Mouse (Mus musculus) common myeloid progenitor, adult 5-6 weeks (primary cell): Measurements from ENCODE around the gene Ntrk3. TPM values are rescaled to one million over a fixed set of nuclear protein-coding genes. Genes with fewer than 3 reads are reported as not detected.

Experiments used
- ATAC-seq: replicated peaks from 2 replicates; pipeline ENCODE4 v1.8.0; 2016; ENCODE audit warnings: low read depth, mild to moderate bottlenecking, moderate TSS enrichment, inconsistent platforms; ENCODE audit not compliant: poor library complexity, severe bottlenecking
- total RNA-seq: library from RNA; stranded (forward); fragments of 200-1000, 187-1606 nt; gene quantifications from 2 replicates; pipeline ENCODE4 v1.2.3, GENCODE M21; 2017

Ntrk3 gene
- total RNA-seq, 1 experiment from 2014 or later = not detected

- no peak for ATAC-seq
These were observed 470.3 kb downstream of the Ntrk3 start for GRCm38 (mm10) chr7:78267461-78268007.

GRCm38 (mm10) chr7:78264432-78265002, 473.3 kb downstream of the Ntrk3 start:
- no peak for ATAC-seq

- ATAC-seq = no peak
These were observed 476.2 kb downstream of the Ntrk3 start for GRCm38 (mm10) chr7:78261420-78262125.

DNA sequence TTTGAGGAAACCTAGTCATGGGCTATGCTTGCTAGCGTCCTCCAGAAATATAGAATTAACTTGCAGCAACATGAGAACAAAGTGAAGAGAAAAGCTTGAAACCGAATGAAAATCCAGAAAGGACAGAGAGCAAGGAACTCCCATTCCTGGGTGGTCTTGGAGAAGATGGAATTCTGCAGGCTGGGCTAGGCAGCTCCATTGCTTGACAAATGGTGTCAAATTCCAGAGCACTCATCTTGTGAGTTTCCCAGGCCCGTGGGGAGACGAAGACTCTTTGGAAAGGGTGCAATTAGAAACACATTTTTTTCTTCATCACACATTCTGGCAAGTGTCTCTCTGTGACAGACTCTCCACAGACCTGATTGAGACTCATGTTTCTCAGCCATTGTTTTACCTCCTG, 479.7 kb downstream of the Ntrk3 start:
- no peak for ATAC-seq

- ATAC-seq = no peak
These were observed 483.9 kb downstream of the Ntrk3 start for GRCm38 (mm10) chr7:78253777-78254385.

- no peak for ATAC-seq
These were observed 489.6 kb downstream of the Ntrk3 start for GRCm38 (mm10) chr7:78248119-78248642.

GRCm38 (mm10) chr7:78239012-78239411, 498.8 kb downstream of the Ntrk3 start:
- ATAC-seq = no peak

DNA sequence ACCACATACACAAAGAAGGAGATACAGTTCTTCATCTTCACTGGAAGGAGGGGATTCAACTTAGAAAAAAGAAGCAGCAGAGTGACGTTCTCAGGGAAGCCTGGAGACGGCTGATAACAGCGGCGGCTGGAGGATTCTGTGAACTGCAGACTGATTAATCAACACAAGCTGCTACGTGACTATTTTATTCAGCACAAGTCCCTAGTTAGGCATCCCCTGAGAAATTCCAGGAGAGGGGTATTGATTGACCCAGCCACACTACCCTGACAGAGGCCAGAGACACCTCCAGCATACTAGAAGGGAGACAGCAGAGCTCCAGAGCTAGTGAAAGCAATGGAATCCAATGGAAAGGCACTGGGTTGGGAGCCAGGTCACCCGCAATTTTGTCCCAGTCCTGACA, 516.1 kb downstream of the Ntrk3 start:
- no peak for ATAC-seq

DNA sequence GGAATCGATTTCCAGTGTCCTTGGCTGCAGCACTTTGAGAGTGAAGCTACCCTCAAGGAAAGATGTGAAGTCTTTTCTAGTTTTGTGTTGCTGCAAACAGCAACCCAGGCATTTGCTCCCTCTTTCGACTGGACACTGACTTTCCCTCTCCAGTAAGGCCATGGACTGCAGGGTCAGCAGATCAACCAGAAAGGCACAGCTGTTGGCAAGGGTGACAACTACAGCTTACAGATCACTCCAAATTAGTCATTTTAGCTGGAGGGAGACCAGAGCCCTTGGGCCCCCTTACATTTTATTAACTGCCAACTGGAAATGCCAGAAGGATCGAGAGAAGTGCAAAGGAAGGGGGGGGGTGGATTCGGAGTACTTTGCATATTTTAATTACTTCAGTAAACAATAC, 516.9 kb downstream of the Ntrk3 start:
- no peak for ATAC-seq

DNA sequence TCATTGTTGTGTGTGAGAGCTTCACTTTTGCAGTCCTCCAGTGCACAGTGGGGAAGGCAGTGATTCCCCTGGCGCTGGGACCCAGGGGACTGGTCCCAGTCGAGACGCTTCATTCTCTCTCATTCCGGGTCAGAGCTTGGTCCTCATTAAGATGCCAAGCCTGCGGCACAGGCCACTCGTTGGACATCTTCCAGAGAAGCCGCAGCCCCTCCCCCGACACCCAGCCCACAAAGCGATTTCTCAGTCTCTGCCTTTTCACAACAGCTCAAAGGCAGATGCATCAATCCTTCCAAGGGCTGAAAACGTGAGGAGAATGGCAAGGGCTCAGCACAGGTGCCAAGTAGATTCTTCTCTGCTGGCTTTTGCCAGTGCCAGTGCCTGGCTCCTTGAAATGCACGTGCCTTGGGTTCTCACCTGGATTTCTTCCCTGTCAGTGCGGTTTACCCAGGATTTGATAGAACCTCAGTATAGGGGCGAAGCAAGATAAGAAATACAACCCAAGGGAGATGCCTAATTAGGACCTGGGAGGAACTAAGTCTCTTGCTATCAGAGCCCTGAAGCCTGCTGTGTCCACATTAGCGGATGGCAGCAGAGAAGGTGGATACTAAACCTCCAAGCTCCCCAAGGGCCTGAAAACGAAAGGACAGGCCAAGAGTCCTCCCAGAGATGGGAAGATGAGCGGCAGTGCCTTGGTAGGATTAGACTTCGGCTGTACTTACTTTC, 546.7 kb downstream of the Ntrk3 start:
- no peak for ATAC-seq

GRCm38 (mm10) chr7:78185578-78185977, 552.2 kb downstream of the Ntrk3 start:
- ATAC-seq = no peak

- ATAC-seq = no peak
These were observed 554.4 kb downstream of the Ntrk3 start for GRCm38 (mm10) chr7:78183396-78183795.

- ATAC-seq = no peak
These were observed 557.7 kb downstream of the Ntrk3 start for GRCm38 (mm10) chr7:78179996-78180665.

GRCm38 (mm10) chr7:78172267-78172955, 565.4 kb downstream of the Ntrk3 start:
- ATAC-seq = no peak

- ATAC-seq = no peak
These were observed 572.3 kb downstream of the Ntrk3 start for GRCm38 (mm10) chr7:78165466-78165865.

DNA sequence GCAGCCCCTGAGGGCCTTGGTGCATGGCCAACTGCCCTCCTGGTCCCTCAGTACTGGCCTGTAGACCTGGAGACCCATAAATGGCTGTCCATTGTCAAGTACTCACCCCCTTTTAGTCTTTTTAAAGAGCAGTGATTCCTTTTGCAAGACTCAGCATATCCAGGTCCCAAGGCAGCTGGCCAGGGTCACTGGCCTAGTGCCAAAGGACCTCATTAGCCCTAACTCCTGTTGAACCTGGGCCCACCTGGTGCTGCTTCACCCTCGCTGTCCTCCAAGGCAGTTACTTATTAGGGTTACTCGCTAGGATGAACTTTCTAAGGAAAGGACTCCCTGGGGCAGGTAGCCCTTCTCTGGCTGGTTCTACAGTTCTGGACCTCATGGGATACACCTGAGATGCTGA, 579.9 kb downstream of the Ntrk3 start:
- ATAC-seq = no peak

DNA sequence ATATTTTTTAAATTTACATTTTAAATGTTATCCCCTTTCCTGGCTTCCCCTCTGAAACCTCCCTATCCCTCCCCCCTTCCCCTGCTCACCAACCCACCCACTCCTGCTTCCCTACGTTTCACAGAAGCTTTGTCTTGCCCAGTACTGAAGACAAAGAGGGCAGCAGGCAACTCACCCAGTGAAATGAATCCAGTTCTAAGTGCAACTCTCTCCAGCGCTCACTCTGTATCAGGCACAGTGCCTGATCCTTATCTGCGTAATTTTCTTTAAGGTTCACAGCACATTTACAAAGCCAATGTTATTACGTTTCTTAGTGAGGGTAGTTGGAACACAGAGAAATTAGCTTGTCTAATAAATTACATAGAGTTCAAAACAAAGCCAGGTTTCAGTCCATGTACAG, 592.6 kb downstream of the Ntrk3 start:
- ATAC-seq = no peak

GRCm38 (mm10) chr7:78144849-78145248, 593.0 kb downstream of the Ntrk3 start:
- no peak for ATAC-seq

DNA sequence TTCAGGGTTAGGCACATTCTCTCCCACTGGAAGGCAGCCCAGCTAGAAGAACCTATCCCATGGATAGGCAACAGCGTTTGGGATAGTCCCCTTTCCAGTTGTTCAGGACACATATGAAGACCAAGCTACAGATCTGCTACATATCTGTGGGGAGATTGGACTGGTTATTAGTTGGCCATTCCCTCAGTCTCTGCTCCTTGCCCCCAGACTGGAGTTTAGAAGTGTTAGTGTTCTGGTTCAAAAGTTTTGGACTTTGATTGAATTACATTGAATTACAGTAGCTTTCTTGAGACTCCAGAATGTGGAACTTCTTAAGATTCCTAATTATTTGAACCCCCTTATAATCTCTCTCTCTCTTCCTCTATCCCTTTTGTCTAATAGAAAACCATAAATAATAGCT, 607.8 kb downstream of the Ntrk3 start:
- ATAC-seq = no peak
